Mouse (Mus musculus) MEL-GATA-1-ER (cell line): Measurements from ENCODE around the gene Fam243.

Experiments used
- DNase-seq: peaks from one replicate; pipeline ENCODE4 v3.0.0-alpha.2; 2012; ENCODE audit warnings: low read depth; ENCODE audit errors: extremely low read depth

Gene Fam243

GRCm38 (mm10) chr16:92321341-92321740, at the start of gene Fam243:
Gene Fam243 (minus strand): TSS chr16:92321441.
- no peak for DNase-seq

DNA sequence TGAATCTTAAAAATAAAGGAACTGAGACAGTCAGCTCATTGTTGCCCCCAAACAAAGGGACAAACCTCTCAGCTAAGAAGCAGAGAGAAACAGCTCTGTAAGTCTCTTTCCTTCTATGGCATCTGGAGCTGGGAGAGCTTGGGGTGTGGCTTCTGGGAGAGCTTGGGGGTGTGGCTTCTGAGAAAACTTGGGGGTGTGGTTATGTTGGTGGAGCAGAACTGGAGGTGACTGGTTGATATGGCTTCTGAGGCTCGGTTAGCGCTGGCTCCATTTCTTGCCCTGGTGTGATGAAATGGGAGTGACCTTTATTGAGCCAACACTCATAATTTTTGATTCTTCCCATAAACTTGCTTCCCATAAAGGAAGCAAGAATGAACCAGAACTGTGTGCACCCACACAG, 48.0 kb upstream of the Fam243 start:
- DNase-seq = peak; percentile 46

DNA sequence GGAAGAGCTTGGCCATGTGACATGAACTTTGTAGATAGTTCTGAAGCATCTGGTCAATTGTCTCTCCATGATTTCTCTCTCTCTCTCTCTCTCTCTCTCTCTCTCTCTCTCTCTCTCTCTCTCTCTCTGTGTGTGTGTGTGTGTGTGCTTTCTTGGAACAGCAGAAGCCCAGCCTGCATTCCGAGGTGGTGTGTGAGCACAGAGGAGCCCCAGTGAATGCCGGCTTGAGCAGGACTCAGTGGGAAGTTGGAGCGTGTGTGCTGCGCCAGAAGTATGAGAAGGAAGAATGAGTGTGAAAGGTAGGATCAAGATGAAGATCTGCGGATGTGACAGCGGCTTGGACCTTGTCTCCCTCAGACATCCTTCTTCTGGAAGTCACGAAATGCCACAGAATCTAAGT, 44.2 kb upstream of the Fam243 start:
- no peak for DNase-seq

- no peak for DNase-seq
These were observed 39.5 kb upstream of the Fam243 start for GRCm38 (mm10) chr16:92360711-92361110.

GRCm38 (mm10) chr16:92359229-92359628, 38.0 kb upstream of the Fam243 start, which contains the start of gene Kcne1:
Gene Kcne1 (minus strand): TSS chr16:92359468.
- no peak for DNase-seq

GRCm38 (mm10) chr16:92358734-92359133, 37.5 kb upstream of the Fam243 start:
- DNase-seq = no peak

DNA sequence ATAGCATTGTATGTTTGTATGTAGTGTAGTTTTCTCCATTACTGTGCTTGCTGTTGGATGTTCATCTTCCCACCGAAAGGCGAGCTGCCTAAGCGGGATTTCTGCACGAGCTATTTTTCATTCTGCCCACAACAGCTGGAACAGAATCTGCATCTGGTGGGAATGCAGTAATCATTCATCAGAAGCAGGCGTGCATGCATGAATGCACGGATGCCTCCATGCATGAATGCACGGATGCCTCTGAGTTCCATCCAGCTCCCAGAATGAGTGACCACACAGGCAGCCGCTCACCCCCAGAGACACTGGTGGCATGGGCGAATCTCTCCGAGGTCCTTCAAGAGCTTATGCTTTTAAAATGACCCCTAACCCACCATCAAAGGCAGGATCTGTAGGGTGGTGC, 36.3 kb upstream of the Fam243 start:
- DNase-seq = no peak

GRCm38 (mm10) chr16:92357023-92357422, 35.8 kb upstream of the Fam243 start:
- DNase-seq = no peak

DNA sequence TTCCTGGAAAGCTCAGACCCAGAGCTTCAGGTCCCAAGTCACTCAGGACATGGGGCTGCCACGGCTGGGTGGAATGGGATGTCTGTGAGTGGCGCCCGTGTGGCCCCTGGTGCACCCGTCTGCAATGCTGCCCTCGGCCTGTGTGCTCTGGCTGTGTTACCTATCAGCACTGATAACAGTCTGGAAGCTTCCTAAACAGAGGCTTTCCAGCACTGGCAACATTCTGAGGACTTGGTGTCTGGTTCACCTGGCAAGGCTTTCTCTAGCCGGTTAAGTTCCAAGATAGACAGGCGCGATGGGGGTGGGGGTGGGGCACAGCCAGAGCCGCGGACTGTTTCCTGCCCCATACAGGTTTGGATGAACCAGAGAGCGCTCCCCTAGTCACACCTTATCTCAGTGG, 34.7 kb upstream of the Fam243 start:
- no peak for DNase-seq

- DNase-seq = no peak
These were observed 34.1 kb upstream of the Fam243 start for GRCm38 (mm10) chr16:92355366-92355765.

DNA sequence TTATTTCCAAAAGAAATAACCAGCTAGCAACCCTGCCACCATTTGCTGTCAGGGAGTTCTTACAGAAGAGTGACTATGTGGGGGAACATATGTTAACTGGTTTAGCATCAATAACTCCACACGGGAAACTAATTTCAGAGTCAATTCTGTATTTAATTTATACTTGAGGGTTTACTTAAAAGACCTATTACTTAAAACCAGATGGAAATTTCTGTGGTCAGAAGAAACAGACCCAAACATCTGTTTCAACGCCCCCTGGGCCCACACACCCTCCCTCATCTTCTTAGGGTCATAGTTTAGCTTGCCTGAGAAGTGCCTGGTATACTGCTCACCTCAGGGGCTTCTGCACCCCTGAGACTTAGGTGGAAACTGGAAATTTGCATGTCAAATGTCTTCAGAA, 32.7 kb upstream of the Fam243 start:
- DNase-seq = no peak

DNA sequence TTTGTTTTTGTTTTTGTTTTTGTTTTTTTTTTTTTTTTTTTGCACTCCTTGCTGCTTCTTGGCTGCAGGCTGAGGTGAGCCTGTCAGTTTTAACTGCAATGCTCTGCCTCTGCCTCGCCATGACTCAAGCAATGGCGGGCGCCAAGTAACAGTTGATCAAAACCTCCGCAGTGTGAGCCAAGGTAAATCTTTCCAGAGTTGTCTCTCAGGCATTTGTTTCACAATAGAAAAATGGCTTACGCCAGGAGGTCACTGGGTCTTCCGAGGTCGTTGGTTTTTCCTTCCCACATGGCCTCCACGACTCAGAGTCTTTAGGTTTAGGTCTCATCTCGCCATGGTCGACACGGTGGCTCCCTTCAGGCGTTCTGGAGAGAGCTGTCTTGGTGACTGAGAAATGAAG, 32.1 kb upstream of the Fam243 start:
- no peak for DNase-seq

DNA sequence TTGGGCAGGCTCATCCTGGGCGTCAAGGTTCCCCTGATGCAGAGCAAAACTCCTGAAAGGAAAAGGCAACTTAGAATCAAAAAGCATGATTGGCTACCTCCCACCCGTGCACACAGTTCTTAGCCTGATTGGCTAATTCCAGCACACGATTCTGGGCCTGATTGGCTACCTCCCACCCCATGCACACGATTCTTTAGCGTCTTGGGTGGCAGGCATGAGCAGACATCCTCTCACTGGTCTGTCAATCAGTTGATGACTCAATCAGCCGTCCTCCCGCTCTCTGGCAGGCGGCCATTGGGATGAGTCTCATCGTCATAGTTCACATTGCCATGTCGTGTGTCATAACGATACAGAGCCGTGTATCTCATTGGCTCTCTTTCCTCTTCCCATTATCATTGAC, 27.7 kb upstream of the Fam243 start:
- no peak for DNase-seq

- no peak for DNase-seq
These were observed 25.2 kb upstream of the Fam243 start for GRCm38 (mm10) chr16:92346297-92346916.

- no peak for DNase-seq
These were observed 23.9 kb upstream of the Fam243 start for GRCm38 (mm10) chr16:92345177-92345576.

GRCm38 (mm10) chr16:92340612-92341511, 19.6 kb upstream of the Fam243 start:
- DNase-seq = peak; percentile 74

DNA sequence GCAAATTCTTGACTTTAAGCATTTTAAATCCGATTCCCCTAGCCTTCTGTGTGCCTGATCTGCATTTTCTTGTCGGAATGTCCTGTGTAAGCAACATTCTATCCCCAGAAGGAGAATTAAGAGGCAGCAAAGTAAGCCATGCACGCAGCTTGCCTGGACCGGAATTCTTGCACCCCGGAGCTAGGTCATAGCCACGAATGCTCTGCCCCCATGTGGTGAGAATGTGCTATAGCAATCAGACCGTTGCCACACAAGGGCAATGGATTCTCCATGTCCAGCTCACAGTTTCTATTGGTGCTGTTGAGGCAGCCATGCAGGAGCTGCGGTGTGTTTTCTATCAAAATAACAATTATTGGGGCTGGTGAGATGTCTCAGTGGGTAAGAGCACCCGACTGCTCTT, 15.0 kb upstream of the Fam243 start:
- DNase-seq = peak; percentile 41

- no peak for DNase-seq
These were observed 13.4 kb upstream of the Fam243 start for GRCm38 (mm10) chr16:92334600-92334999.

- no peak for DNase-seq
These were observed 9.7 kb upstream of the Fam243 start for GRCm38 (mm10) chr16:92330966-92331365.

- no peak for DNase-seq
These were observed 6.7 kb upstream of the Fam243 start for GRCm38 (mm10) chr16:92327911-92328310.

DNA sequence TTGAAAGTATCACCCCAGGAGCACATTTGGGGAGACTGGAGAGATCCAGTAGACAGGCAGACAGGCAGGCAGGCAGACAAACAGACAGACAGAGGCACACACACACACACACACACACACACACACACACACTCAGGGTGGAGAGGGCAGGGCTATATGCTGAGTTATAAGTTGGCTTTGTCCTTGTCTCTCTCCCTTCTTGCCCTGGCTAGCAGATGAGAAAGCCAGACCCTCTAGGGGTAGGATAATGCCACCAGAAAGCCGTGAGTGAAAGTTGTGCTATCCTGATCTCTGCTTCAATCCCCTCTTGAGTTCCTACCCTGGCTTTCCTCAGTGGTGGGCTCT, 3.8 kb upstream of the Fam243 start:
- DNase-seq = no peak

DNA sequence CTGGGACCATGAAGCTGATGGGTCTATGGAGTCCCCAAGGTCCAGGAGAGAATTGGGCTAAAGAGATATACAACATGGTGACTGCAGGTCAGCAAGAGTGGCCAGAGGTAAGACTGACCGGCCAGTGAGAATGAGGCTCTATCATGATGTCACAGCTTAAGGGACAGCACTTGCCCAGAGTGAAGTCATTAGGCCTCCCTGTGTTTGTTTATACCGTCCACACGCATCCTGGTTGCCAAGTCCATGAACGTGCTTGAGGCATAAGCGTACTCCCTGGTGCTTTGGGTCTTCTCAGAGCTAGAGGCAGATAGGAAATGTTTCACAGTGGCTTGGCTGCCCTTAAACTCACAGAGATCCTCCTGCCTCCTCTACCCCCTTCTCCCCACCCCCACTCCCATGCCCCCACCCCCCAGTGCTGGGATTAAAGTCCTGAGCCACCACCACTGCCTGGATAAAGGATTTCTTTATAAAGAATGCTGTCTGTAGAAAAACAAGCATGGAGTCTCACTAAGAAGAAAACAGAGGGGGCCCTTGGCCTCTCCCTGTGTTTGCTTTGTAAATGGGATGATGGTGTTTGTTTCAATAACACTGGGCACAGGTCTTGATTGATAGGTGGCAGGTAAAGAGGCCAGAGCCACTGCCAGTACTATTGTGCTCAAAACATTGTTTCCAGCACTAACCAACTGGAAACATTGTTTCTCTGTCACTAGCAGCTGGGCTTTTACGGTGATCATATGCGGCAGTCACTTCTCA, 3.2 kb upstream of the Fam243 start:
- DNase-seq = no peak
